ENCODE assay signal across 8 mouse cellular contexts in the genomic region with DNA sequence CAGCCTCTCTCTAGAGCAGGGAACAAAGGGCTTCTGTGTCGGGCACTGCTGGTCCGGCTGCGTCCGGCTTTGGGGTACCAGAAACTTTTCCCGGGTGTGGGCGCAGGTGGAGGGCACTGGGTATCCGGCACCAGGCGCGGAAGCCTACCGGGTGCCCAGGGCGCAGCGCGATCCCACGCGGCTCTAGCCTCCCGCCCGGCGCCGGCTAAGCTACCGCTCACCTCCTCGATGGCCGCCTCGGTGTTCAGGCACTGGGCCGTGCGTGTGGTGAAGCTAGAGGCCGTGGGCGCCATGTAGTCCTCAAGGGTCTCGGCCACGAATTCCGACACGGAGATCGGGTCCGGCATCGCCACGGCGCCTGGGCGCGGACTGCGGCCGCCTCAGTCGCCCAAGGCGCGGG.
DNase-seq lines count a peak whose midpoint lies in the region; ATAC-seq lines count a peak whose summit lies in the region.
"Not testable (repeated sequence)": the region's sequence is repeated elsewhere in the genome, so short reads cannot be mapped to it uniquely, and the experiment has no call there.

No protein-coding gene starts in this region.

- not testable (repeated sequence) for H3K27ac ChIP-seq in embryonic facial prominence, embryonic 14.5 days (replicated peaks; ENCODE audit: low read depth, low read length); heart, embryonic 12.5 days (ENCODE audit: poor library complexity, severe bottlenecking); intestine, embryonic 14.5 days (ENCODE audit: low read depth)
- peak overlapping the region; percentile 53; the same call in 1 of the 2 replicates for H3K27ac ChIP-seq in limb, embryonic 10.5 days

- no CpG with 5 or more reads among the region's 43 CpGs for WGBS in embryonic facial prominence, embryonic 14.5 days
- 6% methylated on average over 31 of the region's 43 CpGs for WGBS in heart, embryonic 12.5 days
- 10% methylated on average over 21 of the region's 43 CpGs for WGBS in intestine, embryonic 14.5 days
- WGBS in limb, embryonic 10.5 days: 4% methylated on average over 35 of the region's 43 CpGs

- H3K4me2 ChIP-seq in embryonic facial prominence, embryonic 14.5 days (ENCODE audit: low read depth, low read length): peak overlapping the region; percentile 32
- H3K4me2 ChIP-seq in heart, embryonic 12.5 days: peak overlapping the region; percentile 58
- H3K4me2 ChIP-seq in intestine, embryonic 14.5 days (ENCODE audit: low read length): peak overlapping the region; percentile 36

- DNase-seq in ZHBTc4 (ENCODE audit: low read depth, low spot score): peak; percentile 26
- not testable (repeated sequence) for DNase-seq in embryonic facial prominence, embryonic 14.5 days (ENCODE audit: low spot score)
- peak; percentile 59 for DNase-seq in intestine, embryonic 14.5 days (ENCODE audit: low spot score)
- DNase-seq in limb, embryonic 10.5 days (ENCODE audit: low spot score): peak; percentile 30
- DNase-seq in lung, postnatal 36 days: peak; percentile 0
- peak; percentile 2 for DNase-seq in ovary, postnatal 10 days (ENCODE audit: low spot score)
- DNase-seq in thymus, postnatal 14 days: peak; percentile 2

- H3K9ac ChIP-seq in embryonic facial prominence, embryonic 14.5 days (ENCODE audit: low read depth, low read length); heart, embryonic 12.5 days: not testable (repeated sequence)
- 0 out of 2 replicates have a peak overlapping the region, but pooled peaks have one; percentile 30 for H3K9ac ChIP-seq in intestine, embryonic 14.5 days (ENCODE audit: low read length)

- not testable (repeated sequence) for H3K36me3 ChIP-seq in embryonic facial prominence, embryonic 14.5 days (ENCODE audit: control insufficient read depth, insufficient read depth, low read length); heart, embryonic 12.5 days; intestine, embryonic 14.5 days (ENCODE audit: control insufficient read depth, insufficient read depth, low read length); limb, embryonic 10.5 days

- ATAC-seq in embryonic facial prominence, embryonic 14.5 days (ENCODE audit: low read depth); heart, embryonic 12.5 days (ENCODE audit: insufficient number of reproducible peaks, low FRiP score); intestine, embryonic 14.5 days (replicated peaks; ENCODE audit: low FRiP score, low TSS enrichment, low read depth): not testable (repeated sequence)

- not testable (repeated sequence) for H3K27me3 ChIP-seq in embryonic facial prominence, embryonic 14.5 days (replicated peaks; ENCODE audit: control insufficient read depth, insufficient read depth, low read length); heart, embryonic 12.5 days (replicated peaks); intestine, embryonic 14.5 days (replicated peaks; ENCODE audit: control insufficient read depth, insufficient read depth, low read length); limb, embryonic 10.5 days (ENCODE audit: low read depth, poor library complexity, severe bottlenecking)

- not testable (repeated sequence) for H3K4me1 ChIP-seq in embryonic facial prominence, embryonic 14.5 days (ENCODE audit: control insufficient read depth, insufficient read depth, low read length); heart, embryonic 12.5 days (replicated peaks); intestine, embryonic 14.5 days (replicated peaks; ENCODE audit: control insufficient read depth, insufficient read depth, low read length); limb, embryonic 10.5 days

- peak overlapping the region; percentile 31 for H3K4me3 ChIP-seq in embryonic facial prominence, embryonic 14.5 days (ENCODE audit: low read depth, low read length)
- peak overlapping the region; percentile 40 for H3K4me3 ChIP-seq in heart, embryonic 12.5 days
- peak overlapping the region; percentile 33 for H3K4me3 ChIP-seq in intestine, embryonic 14.5 days (ENCODE audit: low read depth, low read length)
- peak overlapping the region; percentile 48 for H3K4me3 ChIP-seq in limb, embryonic 10.5 days

- H3K9me3 ChIP-seq in embryonic facial prominence, embryonic 14.5 days (ENCODE audit: control insufficient read depth, low read length); intestine, embryonic 14.5 days (ENCODE audit: control insufficient read depth, low read length); limb, embryonic 10.5 days (replicated peaks): not testable (repeated sequence)
- H3K9me3 ChIP-seq in heart, embryonic 12.5 days (replicated peaks): peaks cover 11% of the 10 kb centered on the region
